Mouse (Mus musculus) embryo, embryonic 10.5 days (tissue): ENCODE measurements at regions not wholly inside any gene's neighbourhood (a gene's known extent, or its start where the extent isn't known, plus 50 kb on each side); places are given as distances from the start of the nearest gene placed in this dataset.

Source experiments
- DNase-seq: peaks from one replicate; pipeline ENCODE4 v3.0.0-alpha.2; 2015; ENCODE audit warnings: low spot score

DNA sequence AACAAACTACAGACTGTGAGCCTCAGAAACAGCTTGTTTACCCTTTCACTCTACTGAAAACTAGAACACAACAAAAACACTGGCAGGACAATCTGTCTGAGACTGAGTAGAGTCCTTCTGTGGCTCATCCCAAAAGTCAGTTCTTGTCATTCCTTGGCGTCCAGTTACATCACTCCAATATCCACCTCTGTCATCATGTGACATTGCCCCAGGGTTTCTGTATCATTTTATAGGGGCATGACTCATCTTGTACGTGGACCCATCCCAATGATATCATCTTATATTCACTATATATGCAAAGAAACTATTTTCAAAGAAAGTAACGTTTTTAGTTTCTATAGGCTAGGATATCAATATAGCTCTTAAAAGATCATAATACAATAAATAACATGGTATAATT, 152.3 kb downstream of the Dkk2 start:
- DNase-seq, result no peak

DNA sequence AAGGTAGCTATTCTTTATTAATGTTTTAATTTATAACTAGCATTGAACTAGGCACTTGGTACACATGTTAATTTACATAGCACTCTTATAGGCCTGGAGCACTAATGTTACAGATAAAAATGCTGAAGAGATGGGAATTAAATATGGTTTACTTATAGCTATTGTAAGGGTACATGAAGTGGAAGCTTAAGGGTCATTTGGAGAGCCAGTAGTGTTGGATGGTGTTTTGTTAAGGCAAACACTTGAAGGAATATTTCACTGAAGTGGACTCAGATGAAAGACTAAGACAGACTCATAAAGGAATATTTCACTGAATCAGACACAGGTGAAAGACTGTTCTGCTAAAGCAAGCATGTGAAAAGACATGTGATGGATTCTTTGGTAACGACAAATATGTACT, 172.7 kb downstream of the Dkk2 start:
- no peak for DNase-seq

DNA sequence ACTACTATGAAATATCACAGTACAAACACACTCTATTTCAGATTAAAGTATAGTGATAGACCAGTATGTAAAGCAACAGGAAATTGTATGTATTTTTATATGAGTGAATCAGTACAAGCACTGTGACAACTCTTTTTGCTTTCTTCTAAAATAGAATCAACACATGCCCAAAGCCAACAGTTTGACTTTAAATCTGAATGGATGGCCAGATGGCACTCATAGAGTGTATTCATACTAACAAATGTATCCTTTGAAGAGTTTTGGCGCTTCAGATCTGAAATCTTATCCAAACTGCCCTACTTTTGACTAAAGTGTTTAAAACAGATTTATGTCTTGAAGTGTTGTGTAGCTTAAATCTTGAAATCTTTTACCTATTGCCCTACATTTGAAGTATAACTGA, 184.5 kb downstream of the Dkk2 start:
- DNase-seq, result no peak

DNA sequence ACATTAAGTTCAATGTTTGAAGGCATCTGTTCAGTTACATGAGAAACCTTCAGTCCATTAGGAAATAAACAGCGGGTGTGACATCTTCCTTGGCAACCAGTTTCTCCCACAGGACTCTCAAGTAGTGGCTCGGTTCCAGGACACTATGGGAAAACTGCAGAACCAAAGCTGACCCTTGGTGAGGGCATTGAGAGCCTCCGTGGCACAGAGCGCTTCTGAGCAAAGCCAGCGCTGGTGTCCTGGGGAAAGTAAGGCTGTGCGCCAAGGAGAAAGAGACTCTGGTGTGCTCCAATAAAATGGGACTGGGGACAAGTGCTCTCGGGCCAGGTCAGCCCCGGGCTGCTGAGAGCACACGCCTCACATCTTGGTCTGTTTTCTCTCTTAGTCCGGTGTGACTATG, 189.7 kb downstream of the Dkk2 start:
- no peak for DNase-seq

DNA sequence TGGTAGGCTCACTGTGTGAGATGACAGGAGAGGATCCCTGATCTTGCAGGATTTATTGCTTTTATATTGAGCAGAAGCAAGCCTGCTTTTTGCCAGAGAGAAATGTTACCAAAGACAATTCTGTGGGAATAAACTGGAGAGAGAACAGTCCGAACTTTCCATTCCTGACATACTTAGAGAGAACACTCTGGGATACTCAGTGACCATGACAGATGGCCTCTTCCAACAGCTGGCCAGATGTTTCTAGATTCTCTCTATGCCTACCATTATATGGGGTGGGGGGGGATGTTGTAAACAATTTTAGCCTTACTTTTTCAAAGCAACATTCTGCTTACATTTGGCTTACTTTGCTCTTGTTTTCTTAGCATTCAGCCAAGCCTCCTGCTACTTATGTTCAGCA, 192.7 kb downstream of the Dkk2 start:
- DNase-seq, result no peak

DNA sequence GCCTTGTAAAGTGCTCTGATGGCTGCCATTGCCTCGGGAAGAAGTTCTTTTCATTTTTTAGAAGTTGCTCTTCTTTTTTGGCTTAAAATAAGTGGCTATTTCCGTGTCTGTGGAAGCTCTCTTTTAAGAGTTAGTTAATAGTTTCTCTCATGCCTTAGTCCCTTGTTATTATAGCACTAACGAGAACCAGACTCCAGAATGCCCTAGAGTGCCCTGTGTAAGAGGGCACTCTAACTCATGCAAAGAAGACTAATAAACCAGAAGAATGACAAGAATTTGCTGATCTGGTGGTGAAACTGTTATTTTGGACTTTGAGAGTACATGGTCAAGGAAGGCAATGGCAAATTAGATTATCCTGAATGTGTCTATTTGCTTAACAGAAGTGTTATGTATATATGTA, 202.6 kb downstream of the Dkk2 start:
- peak; percentile 43 for DNase-seq

DNA sequence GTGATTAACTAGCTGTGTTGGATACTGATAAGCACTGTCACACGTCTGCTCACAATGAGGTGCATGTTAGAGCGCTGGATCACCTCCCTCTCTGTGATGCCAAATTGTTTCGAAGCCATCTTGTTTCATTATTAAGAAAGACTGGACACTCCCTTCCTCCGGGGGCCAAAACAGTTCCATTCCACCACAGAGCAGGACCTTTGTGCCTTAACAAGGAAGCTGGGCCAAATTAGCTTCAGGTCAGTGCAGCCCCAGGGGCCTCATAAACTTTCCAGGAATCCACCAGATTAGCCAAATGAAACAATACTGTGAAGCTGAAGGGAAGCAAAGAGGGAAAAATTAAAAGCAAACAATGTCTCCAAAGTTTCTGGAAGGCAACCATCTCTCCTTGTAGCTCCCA, 241.9 kb downstream of the Dkk2 start:
- no peak for DNase-seq

DNA sequence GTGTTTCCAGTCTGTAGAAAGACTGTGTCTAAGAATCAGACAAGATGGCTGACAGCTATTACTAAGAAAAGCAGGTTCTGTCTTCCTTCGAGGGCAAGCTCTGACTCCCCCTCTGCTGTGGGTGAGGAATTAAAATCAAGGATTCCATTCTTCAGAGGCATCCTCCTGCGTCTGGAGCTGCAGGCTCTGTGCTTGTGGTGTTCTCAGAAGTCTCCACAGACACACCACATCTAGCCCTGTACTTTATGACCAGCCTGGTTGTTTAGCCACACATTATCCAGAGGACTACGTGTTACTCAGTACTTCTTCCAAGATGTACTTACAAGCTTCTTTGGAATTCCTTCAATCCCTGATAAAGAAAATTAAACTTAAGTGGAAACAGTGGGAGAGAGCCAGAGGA, 258.5 kb downstream of the Dkk2 start:
- DNase-seq, result no peak

DNA sequence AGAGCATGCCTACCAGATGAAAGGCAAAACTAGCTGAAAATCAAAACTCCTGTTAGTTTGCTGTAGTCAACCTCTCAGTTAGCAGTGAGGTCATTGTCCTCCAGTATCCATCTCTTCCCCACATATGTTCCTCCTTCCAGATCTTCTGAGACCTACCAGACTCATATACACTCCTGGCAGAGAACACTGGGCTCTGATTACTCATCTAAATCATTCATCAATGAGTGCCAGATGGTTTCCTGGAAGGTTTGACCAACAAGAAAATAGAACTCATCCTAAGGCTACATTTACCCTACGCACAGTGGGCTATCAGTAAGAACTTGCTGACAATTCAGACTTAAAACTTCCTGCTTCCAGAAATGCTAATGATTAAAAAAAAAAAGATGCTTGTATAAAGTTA, 260.8 kb downstream of the Dkk2 start:
- DNase-seq, result no peak

DNA sequence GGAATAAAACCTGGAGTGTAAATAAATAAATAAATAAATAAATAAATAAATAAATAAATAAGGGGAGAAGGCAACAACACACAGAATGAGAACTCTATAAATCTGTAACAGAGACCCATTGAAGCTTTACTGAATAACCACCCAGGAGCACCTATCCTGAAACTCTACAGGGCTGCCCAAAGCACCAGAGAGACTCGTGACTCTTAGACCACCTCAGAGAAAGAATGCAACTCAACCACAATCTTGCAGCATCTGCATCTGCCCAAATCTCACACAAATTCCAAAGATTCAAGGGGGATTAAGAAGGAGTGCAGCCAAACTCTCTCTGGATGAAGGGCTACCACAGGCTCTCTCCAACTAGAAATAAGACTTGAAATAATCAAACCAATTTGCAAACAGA, 264.5 kb downstream of the Dkk2 start:
- no peak for DNase-seq

DNA sequence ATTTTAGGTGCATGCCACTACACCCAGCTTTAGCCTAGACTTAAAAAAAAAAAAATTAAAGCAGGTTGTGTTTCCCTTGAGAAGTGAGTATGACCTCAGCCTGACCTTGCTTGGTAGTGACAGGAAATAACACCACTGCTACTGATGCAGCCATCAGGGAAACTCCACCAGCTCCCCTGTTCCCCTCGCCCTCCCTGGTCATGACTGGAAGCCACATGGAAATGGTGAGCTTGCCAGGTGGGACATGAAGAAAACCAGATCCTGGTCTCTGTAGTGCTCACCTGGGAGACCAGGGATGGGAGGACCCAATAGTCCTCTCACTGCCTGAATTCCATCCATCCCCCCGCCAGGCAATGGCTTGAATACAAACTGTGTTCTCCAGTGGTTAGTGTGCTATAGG, 268.1 kb downstream of the Dkk2 start:
- no peak for DNase-seq

DNA sequence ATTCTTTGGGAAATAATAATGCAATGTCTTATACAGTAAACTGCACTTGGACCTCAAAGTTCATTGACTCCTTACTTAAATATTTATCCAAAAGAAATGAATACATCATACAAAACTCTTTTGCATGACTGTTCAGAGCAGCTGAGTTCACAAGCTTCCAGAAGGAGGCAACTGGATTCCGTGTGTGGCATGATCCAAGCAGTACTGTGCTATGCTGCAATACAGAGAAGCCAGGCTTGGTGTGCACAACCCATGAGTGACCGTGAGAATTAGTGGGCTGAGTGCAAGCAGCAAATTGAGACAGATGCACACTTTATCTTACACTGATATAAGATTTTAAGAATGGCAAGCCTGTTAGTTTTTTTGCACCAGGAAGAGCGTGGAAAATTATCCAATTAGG, 270.0 kb upstream of the Gimd1 start:
- DNase-seq, result no peak

DNA sequence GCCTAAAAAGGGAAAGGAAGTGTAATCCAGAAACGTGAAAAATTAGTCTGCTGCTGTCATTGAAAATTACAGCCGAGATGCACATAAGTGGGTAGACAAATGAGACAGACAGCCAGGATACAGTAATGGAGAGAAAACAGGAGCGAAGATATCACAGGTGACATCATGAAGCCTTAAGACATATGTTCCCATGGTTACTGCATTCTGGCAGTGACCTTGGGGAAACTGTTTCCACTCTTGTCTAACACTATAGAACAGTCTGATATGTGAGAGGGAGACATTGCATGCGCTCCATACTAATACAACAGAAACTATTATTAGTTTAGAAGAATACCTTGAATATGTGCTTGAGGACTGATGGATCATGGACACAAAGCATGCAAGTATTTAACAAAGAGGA, 254.0 kb upstream of the Gimd1 start:
- no peak for DNase-seq

DNA sequence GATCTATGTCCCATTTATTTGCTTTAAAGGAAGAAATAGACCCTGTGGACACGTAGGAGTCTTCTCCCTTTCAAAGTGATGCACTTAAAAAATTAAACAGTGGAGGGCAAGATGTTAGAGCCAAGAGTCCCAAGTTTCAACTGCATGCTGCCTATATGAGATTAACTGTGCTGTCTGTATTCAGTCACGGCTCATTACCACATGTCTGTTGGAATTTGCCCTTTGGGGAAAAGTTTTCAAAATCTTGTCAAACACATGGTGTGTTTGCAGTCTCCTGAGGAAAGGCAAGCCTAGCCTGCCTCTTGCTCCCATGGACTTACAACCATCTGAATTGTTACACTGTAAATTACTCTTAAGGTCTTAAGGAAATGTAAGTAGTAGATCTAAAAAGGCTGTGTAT, 211.9 kb upstream of the Gimd1 start:
- DNase-seq, result peak; percentile 53

DNA sequence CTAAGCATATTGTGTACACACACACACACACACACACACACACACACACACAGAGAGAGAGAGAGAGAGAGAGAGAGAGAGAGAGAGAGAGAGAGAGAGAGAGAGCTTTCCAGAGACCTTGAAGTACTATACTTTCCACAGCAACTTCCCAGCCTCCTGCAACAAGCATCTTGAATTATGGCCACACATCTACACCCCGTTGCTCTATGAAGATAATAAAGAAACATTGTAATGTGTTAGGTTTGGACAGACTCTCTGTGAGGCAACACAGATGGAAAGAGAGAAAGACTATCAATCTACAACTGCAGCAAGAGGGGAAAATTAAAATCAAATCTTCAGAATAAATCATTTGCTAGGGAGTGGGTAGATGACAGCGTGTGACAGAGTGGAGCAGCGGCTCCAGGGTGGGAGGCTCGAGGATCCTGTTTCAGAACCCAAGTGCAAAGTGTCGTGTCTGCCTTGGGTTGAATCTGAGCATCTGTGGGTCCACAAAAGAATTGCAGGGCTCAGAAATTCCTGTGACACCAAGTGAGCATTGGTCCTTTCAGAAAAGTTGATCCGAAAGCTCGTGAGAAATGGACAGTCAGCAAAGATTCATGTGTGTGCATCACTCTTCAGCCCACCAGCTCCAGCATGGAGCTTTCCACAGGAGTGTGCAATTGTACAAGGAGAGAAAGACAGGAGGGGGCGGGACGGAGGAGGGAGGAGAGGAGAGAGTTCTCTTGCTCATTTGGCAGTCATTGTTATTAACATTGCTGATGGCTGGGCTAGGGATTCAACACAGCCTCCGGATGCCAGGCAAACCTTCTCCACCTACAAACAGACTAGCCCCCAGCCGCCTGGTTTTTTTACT, 203.6 kb upstream of the Gimd1 start:
- DNase-seq, result peak; percentile 30

DNA sequence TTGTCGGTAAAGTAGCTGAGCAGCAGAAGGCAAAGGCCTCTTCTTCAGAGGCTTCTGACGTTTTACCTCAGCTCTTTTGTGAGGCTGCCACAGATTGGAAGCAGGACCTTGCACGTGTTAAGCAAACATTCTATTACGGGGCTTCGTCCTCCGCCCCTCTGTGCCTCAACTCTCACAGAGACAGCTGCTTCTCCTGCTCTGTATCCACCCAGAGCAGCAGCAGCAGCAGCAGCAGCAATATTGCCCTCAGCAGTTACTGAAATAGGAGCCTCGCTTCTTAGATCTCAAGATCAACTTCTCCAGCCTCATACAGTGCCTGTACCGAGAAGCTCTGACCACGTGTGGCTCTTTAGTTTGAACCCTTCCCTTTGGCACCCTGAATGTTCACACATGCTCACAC, 202.4 kb upstream of the Gimd1 start:
- no peak for DNase-seq

DNA sequence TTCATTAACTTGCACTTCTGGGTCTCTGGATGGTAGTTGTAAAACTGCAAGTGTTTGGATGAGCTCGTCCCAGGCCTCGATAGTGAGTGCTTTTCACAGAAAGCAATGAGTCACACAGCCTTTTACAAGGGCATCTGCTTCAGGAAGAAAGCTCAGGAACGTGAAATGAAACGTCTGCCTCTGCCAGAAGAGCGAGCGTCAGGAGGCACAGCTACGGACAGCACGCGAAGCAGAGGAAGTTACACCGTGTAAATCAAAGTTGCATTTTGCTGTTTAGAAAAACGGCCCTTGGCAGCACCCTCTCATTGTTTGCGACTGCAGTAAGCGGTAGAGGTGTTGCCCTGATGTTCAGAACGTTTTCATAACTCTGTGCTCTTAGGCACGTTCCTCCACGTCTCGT, 201.5 kb upstream of the Gimd1 start:
- DNase-seq, result no peak

DNA sequence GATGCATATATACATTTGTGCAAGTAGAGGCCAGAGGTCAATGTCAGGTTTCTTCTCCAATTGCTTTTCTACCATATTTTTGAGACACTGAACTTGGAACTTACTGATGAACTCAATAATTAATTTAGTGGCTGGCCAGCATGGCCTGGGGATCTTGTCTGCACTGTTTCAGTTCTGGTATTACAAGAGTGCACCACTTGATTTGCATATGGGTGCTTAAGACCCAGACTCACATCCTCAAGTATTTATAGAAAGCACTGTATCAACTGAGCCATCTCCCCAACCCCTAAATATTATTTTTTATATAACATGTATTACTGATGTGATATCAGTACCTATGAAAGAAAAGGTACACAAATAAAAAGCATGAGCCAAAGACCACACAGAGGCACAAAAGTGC, 197.8 kb upstream of the Gimd1 start:
- DNase-seq, result no peak

DNA sequence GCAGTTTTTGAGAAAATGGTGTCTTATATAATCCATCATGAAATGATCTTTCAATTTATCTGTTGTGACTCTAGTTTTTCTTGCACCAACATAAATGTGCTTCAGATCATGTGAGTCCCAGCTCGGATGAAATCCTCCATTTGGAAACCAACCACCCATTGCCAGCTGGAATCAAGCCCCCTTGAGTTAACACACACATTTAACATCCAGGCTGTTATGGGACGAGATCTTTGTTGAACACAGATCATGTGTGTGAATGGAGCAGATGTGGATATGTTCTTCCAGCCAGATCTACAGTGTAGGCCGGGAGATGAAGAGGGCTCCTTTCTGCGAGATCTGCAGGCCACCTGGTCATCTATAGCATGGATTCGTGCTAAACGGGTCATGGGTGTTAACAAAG, 188.4 kb upstream of the Gimd1 start:
- DNase-seq, result no peak

DNA sequence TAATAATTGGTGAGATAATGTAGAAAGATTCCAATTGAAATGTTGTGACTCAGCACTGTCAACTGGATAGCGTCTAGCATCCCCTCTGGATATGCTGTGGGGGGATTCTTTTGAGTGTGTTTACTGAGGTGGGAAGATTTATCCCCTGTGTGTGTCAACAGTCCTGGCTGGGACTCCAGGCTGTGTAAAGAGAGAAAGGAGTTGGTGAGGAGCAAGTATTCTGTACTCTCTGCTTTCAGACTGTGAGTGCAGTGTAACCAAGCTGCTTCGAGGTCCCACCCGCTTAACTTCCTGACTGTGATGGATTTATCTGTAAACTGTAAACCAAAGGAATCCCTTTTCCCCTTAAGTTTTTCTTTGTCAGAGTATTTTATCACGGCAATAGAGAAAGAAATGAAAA, 175.7 kb upstream of the Gimd1 start:
- DNase-seq, result no peak

DNA sequence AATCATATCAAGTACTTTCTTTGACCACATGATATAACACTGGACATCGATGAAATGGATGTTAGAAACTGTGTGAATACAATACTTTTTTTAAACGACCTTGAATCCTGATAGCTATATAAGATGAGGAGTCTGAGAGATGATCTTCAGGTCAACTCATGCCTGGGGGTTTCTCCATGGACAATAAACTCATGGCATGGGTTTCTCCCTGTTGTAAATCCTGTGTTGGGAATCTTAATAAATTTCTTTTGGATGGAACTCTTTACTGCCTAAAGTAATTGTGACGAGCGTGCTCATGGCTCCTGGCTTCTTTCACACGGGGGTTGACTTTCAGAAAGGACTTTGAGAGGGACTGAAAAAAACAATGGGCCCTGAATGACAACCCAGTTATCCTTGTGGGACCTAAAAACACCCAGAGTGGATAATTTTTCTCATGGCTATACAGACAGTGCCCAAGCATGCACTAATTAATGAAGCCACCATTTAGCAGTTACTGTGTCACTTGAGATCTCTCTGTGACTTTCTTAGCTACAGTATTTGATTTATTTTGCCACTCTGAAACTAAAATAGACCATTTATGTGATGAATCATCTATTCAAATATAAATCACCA, 167.2 kb upstream of the Gimd1 start:
- no peak for DNase-seq

DNA sequence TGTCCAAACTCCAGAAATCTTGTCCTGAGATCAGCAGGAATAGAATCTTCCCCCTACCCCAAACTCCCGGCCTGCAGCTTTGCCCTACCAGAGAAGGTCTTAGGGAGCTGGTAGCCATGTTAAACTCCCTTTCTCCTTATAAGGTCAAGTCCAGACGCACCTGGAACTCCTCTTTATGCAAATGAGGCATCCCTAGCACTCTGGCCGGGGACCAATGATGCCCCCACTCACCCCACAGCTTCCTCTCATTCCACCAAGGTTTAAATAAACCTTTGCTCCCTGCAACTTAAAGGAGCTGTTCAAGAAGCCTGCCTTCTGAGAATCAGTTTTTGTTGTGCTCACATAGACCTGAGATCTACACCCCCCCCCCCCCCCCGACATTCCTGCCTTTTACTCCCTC, 158.6 kb upstream of the Gimd1 start:
- no peak for DNase-seq

DNA sequence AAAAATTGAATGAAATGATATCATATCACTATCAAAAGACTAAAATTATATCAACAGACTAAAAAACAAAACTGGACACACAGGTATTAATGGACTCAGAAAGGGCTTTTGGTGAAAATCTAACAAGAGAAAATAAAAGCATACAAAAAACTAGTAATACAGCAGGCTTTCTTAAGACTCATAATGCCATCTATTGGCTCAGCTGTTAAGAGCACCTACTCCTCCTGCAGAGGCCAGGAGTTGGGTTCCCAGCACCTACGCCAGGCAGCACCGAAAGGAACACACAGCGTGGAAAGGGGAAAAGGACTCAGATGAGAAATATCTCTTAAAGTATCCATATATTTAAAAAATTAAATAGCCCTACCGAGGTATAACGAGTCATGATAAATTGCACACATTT, 151.9 kb upstream of the Gimd1 start:
- no peak for DNase-seq

DNA sequence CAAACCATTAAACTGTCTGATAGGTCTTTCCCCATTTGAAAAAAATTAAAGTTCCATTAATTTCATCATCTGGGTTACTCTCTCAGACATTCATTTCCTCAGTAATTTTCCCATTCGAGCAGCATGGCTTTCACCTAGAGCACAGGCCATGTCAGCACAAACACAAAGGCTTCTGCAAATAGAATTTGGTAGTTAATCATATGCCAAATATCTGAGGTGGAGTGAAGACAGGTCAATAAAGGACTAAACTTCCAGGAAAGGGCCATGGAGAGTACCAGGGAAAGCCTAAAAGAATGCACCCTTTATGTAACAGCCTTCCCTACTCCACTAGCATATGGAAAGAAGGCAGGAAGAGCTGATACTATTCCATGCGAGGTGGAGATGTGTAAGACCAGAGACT, 150.3 kb upstream of the Gimd1 start:
- no peak for DNase-seq
